ENCODE assay signal across 8 mouse cellular contexts in the genomic region with DNA sequence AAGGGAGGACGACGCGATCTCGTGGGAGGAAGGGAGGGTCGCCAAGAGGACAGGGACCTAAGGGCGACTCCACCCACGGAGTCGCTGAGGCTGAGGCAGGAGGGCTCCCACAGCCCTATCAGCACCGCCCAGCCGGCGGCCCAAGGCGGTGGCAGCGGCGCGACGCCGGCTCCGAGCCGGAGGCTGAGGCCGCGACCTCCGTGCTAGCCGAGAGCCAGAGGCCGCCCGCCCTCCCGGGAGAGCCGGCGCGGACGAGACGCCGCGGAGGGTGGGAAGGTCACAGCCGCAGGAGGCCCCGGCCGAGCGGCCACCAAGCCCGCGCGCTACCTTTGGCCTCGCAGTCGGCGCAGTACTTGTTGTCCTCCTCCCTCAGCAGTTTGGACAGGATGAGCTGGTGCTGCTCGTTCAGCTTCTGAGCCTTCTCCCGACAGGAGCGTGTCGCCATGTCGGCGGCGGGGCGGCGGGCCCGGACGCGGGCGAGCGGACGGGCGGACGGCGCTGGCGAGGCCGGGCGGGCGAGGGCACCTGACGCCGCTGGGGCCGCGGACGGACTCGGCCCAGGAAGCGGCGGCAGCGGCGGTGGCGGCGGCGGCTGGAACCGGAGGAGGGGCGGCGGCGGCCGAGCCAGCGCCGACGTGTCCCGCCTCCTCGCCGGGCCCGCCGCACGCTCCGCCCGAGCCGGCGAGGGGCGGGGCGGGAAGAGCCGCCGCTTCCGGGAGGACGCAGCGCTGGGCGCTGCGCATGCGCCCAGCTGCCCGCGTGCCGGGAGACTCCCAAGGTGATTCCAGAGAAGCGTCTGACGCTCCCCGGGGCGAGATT. TPM values are rescaled to one million over a fixed set of nuclear protein-coding genes. Genes with fewer than 3 reads are reported as not detected.
DNase-seq lines count a peak whose midpoint lies in the region; ATAC-seq and TF ChIP-seq lines count a peak whose summit lies in the region.

Gene Smap1, minus strand, starts transcription at position 607 of the 819 bp plus-strand sequence.

- H3K9ac ChIP-seq in hindbrain, embryonic 13.5 days, result peak within 1 kb of the TSS; percentile 95

- no peaks in the 10 kb centered on the region for H3K36me3 ChIP-seq in hindbrain, embryonic 13.5 days

- H3K27ac ChIP-seq in hindbrain, embryonic 13.5 days, result peak within 1 kb of the TSS; percentile 97

- in situ Hi-C loops in Patski (cut with MboI; ENCODE audit: low pct_unique_long_range_greater_than_20kb), result loop anchor here (5.0 kb wide), 1 partner anchor 85 kb away; the partner anchor contains the start of gene Sdhaf4

- CTCF ChIA-PET in Patski (lab: Charles Lee), result no interaction called here

- peaks cover 26% of the 10 kb centered on the region for H3K4me1 ChIP-seq in hindbrain, embryonic 13.5 days (replicated peaks)

- H3K4me3 ChIP-seq in hindbrain, embryonic 13.5 days, result peak within 1 kb of the TSS; percentile 97

- WGBS in hindbrain, embryonic 13.5 days, result under 1% methylated on average over 59 of the region's 113 CpGs

- no peak for TF ChIP-seq CTCF in Patski (IDR thresholded peaks at IDR 0.05)

- POLR2A ChIA-PET in Patski (lab: Charles Lee), result interaction anchor here (1.5 kb wide), 1 partner anchor 179 kb away, joined by 4 read pairs; no protein-coding TSS in a partner anchor

- H3K9me3 ChIP-seq in hindbrain, embryonic 13.5 days, result no peaks in the 10 kb centered on the region

- no peaks in the 10 kb centered on the region for H3K27me3 ChIP-seq in Patski
- H3K27me3 ChIP-seq in hindbrain, embryonic 13.5 days, result no peaks in the 10 kb centered on the region

- peak; percentile 24 for DNase-seq in Patski (ENCODE audit: low read depth, low spot score)
- peak; percentile 85 to 93 for DNase-seq in cerebellum, postnatal 25 days
- peak; percentile 50 to 67 for DNase-seq in frontal cortex, postnatal 25 days (ENCODE audit: low spot score in 2 of 2)
- peak; percentile 61 to 78 for DNase-seq in layer of hippocampus, postnatal 14 days (ENCODE audit: low spot score in 2 of 2)
- DNase-seq in lung, postnatal 14 days, result peak; percentile 82
- DNase-seq in ovary, postnatal 36 days (ENCODE audit: low spot score), result peak; percentile 85
- DNase-seq in thymus, postnatal 14 days, result peak; percentile 82

- H3K4me2 ChIP-seq in hindbrain, embryonic 13.5 days, result peak within 1 kb of the TSS; percentile 76

- ATAC-seq in Patski, result peak; percentile 98
- ATAC-seq in hindbrain, embryonic 13.5 days (ENCODE audit: low FRiP score), result peak; percentile 95

RNA-seq across cellular contexts. Expression of gene Smap1, which starts in this region (rescaled TPM):
- polyA plus RNA-seq in Patski (2021), result 70.6 TPM
- polyA plus RNA-seq in hindbrain, embryonic 13.5 days (2015; fragmentation: Nextera tagmentation; extraction: Ambion mirVana), result 75.1 and 77.3 TPM in 2 replicates
- total RNA-seq in layer of hippocampus, postnatal 14 days (2021), result 100 to 1,000 TPM; 171 to 174 TPM

Comparison
In these comparisons a context has a peak if more than half of its experiments do, and no peak if none do; other contexts are left out.
1. Peak in every context shown above with its lines: DNase-seq, ATAC-seq, H3K4me3 ChIP-seq and H3K27ac ChIP-seq.
2. DNase-seq: peak in every context shown above with its lines; median percentile 89 in cerebellum, postnatal 25 days; 85 in ovary, postnatal 36 days; 82 in lung, postnatal 14 days; 82 in thymus, postnatal 14 days; 70 in layer of hippocampus, postnatal 14 days; 58 in frontal cortex, postnatal 25 days; 24 in Patski.